Mouse (Mus musculus): ENCODE results near the gene Snx9. TPM values are rescaled to one million over a fixed set of nuclear protein-coding genes. Genes with fewer than 3 reads are reported as not detected.

Snx9 gene
- polyA plus RNA-seq, 1 experiment = 13.1 TPM

GRCm38 (mm10) chr17:5941230-5942043 lies 100.3 kb downstream of the Snx9 start, which contains the start of gene Synj2:
Gene Synj2 (plus strand): TSS chr17:5941280.
- Histone ChIP-seq H3K27ac (ENCODE audit: insufficient read depth, low read length) (no peak within 1 kb of the TSS), H3K4me3 (ENCODE audit: insufficient read depth, low read length) (peak within 1 kb of the TSS; percentile 43), H3K4me1 (ENCODE audit: control insufficient read depth, insufficient read depth, low read length) (no peaks in the 10 kb centered on the region)
- no peak for TF ChIP-seq POLR2A (IDR thresholded peaks at IDR 0.05; ENCODE audit: extremely low read depth, insufficient read depth, low read length)
- TF ChIP-seq CTCF (IDR thresholded peaks at IDR 0.05; ENCODE audit: extremely low read depth, insufficient read depth, low read length) = no peak

- peak overlapping the region; percentile 43; the same call in 1 of the 2 replicates for H3K4me3 ChIP-seq (ENCODE audit: insufficient read depth, low read length)
- no peak for TF ChIP-seq POLR2A (IDR thresholded peaks at IDR 0.05; ENCODE audit: extremely low read depth, insufficient read depth, low read length)
- TF ChIP-seq CTCF (IDR thresholded peaks at IDR 0.05; ENCODE audit: extremely low read depth, insufficient read depth, low read length) = no peak
- H3K4me1 ChIP-seq (ENCODE audit: control insufficient read depth, insufficient read depth, low read length) = no peaks in the 10 kb centered on the region
- H3K27ac ChIP-seq (ENCODE audit: insufficient read depth, low read length) = no peak overlapping the region
Observed at GRCm38 (mm10) chr17:5942156-5942555, 101.0 kb downstream of the Snx9 start.

- H3K4me3 ChIP-seq (ENCODE audit: insufficient read depth, low read length) = no peak overlapping the region
- TF ChIP-seq POLR2A (IDR thresholded peaks at IDR 0.05; ENCODE audit: extremely low read depth, insufficient read depth, low read length) = no peak
- TF ChIP-seq CTCF (IDR thresholded peaks at IDR 0.05; ENCODE audit: extremely low read depth, insufficient read depth, low read length) = no peak
- H3K4me1 ChIP-seq (ENCODE audit: control insufficient read depth, insufficient read depth, low read length) = no peaks in the 10 kb centered on the region
- H3K27ac ChIP-seq (ENCODE audit: insufficient read depth, low read length) = peak overlapping the region; percentile 81; the same call in 1 of the 2 replicates
Observed at GRCm38 (mm10) chr17:5943053-5943452, 101.9 kb downstream of the Snx9 start.

GRCm38 (mm10) chr17:5947039-5947438 lies 105.9 kb downstream of the Snx9 start:
- Histone ChIP-seq H3K4me1 (ENCODE audit: control insufficient read depth, insufficient read depth, low read length) (no peaks in the 10 kb centered on the region; the same call in 1 of the 2 replicates), H3K27ac (ENCODE audit: insufficient read depth, low read length) (no peak overlapping the region; the same call in 1 of the 2 replicates), H3K4me3 (ENCODE audit: insufficient read depth, low read length) (no peak overlapping the region)
- TF ChIP-seq POLR2A (IDR thresholded peaks at IDR 0.05; ENCODE audit: extremely low read depth, insufficient read depth, low read length) = no peak
- no peak for TF ChIP-seq CTCF (IDR thresholded peaks at IDR 0.05; ENCODE audit: extremely low read depth, insufficient read depth, low read length)

GRCm38 (mm10) chr17:5952455-5952854 lies 111.3 kb downstream of the Snx9 start:
- no peak overlapping the region for H3K4me3 ChIP-seq (ENCODE audit: insufficient read depth, low read length)
- TF ChIP-seq CTCF (IDR thresholded peaks at IDR 0.05; ENCODE audit: extremely low read depth, insufficient read depth, low read length) (no peak), POLR2A (IDR thresholded peaks at IDR 0.05; ENCODE audit: extremely low read depth, insufficient read depth, low read length) (no peak)
- no peaks in the 10 kb centered on the region; the same call in 1 of the 2 replicates for H3K4me1 ChIP-seq (ENCODE audit: control insufficient read depth, insufficient read depth, low read length)
- H3K27ac ChIP-seq (ENCODE audit: insufficient read depth, low read length) = no peak overlapping the region

- H3K27ac ChIP-seq (ENCODE audit: insufficient read depth, low read length) = peak overlapping the region; percentile 63
- no peak for TF ChIP-seq CTCF (IDR thresholded peaks at IDR 0.05; ENCODE audit: extremely low read depth, insufficient read depth, low read length)
- no peak for TF ChIP-seq POLR2A (IDR thresholded peaks at IDR 0.05; ENCODE audit: extremely low read depth, insufficient read depth, low read length)
- no peaks in the 10 kb centered on the region for H3K4me1 ChIP-seq (ENCODE audit: control insufficient read depth, insufficient read depth, low read length)
- H3K4me3 ChIP-seq (ENCODE audit: insufficient read depth, low read length) = no peak overlapping the region
Observed at GRCm38 (mm10) chr17:5956350-5957000, 115.3 kb downstream of the Snx9 start.

- no peaks in the 10 kb centered on the region for H3K4me1 ChIP-seq (ENCODE audit: control insufficient read depth, insufficient read depth, low read length)
- TF ChIP-seq CTCF (IDR thresholded peaks at IDR 0.05; ENCODE audit: extremely low read depth, insufficient read depth, low read length) (no peak), POLR2A (IDR thresholded peaks at IDR 0.05; ENCODE audit: extremely low read depth, insufficient read depth, low read length) (no peak)
- H3K4me3 ChIP-seq (ENCODE audit: insufficient read depth, low read length) = no peak overlapping the region
- H3K27ac ChIP-seq (ENCODE audit: insufficient read depth, low read length) = 0 out of 2 replicates have a peak overlapping the region, but pooled peaks have one; percentile 63
Observed at GRCm38 (mm10) chr17:5957097-5957496, 116.0 kb downstream of the Snx9 start.

GRCm38 (mm10) chr17:5958229-5958628 lies 117.1 kb downstream of the Snx9 start:
- TF ChIP-seq CTCF (IDR thresholded peaks at IDR 0.05; ENCODE audit: extremely low read depth, insufficient read depth, low read length) (no peak), POLR2A (IDR thresholded peaks at IDR 0.05; ENCODE audit: extremely low read depth, insufficient read depth, low read length) (no peak)
- H3K4me1 ChIP-seq (ENCODE audit: control insufficient read depth, insufficient read depth, low read length) = no peaks in the 10 kb centered on the region
- H3K27ac ChIP-seq (ENCODE audit: insufficient read depth, low read length) = no peak overlapping the region; the same call in 1 of the 2 replicates
- H3K4me3 ChIP-seq (ENCODE audit: insufficient read depth, low read length) = no peak overlapping the region

- Histone ChIP-seq H3K27ac (ENCODE audit: insufficient read depth, low read length) (no peak overlapping the region), H3K4me1 (ENCODE audit: control insufficient read depth, insufficient read depth, low read length) (no peaks in the 10 kb centered on the region), H3K4me3 (ENCODE audit: insufficient read depth, low read length) (no peak overlapping the region)
- no peak for TF ChIP-seq CTCF (IDR thresholded peaks at IDR 0.05; ENCODE audit: extremely low read depth, insufficient read depth, low read length)
Observed at GRCm38 (mm10) chr17:5958636-5959035, 117.5 kb downstream of the Snx9 start.
